Mouse (Mus musculus): ENCODE data around the gene Higd1c. TPM values are rescaled to one million over a fixed set of nuclear protein-coding genes. Genes with fewer than 3 reads are reported as not detected.

Gene Higd1c
- polyA plus RNA-seq, 1 experiment from 2014 or later = not detected

DNA sequence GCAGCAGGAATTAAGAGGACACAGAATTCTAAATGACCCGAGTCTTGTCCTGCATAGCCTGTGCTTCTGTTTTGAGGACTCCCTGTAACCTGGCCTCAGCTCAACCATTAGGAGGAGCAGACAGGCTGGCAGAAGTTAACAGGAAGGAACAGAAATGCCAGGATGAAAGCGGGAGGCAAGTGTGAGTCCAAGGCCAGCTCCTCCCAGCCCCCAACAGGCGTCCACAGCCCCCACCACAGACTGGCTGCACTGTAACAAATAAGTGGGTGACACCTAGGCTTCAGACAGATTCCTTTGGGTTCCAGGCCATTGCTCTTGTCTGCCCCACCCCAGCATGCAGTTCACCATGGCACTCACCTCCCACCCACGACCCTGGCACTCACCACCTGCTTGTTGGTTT is 38.5 kb downstream of the Higd1c start:
- Histone ChIP-seq H3K4me3 (no peak overlapping the region), H3K27ac (no peak overlapping the region), H3K36me3 (peaks cover 79% of the 10 kb centered on the region), H3K4me1 (0 out of 2 replicates have a peak, but pooled peaks cover 6% of the 10 kb centered on the region), H3K27me3 (ENCODE audit: insufficient read depth, poor library complexity, severe bottlenecking) (no peaks in the 10 kb centered on the region), H3K9me3 (no peaks in the 10 kb centered on the region)
- DNase-seq (ENCODE audit: low spot score) = no peak
- 85% methylated on average over 4 of the region's 4 CpGs for WGBS

DNA sequence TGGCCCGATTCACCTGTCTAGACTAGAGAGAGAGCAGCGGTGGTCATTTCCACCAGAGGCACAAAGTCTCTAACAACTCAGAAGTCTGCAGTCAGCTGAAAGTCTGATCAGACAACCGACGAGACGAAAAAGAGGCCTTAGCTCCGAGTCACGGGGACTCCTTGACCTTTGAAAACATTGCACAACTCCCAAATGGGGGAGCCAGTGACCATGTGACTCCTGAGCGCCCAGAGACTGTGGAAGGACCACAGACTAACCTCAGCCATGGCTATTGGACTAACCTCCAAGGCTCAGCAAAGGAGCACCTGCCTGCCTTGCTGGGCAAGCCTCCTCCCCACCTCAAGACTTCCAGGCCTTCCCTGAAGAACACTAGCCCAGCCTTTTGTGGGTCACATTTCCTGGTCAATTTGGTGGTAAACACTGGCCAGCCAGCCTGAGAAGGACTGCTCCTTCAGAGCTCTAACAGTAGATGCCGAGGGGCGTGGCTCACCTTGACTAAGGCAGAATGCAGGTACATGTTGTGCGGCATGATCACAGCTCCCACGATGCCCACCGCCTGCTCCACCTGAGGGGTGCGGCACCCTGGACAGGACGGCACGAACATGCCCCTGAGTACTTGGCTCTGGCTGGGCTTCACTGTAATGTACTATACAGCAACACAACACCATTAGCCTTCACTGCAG is 39.1 kb downstream of the Higd1c start:
- WGBS = 90% methylated on average over 16 of the region's 16 CpGs
- H3K4me1 ChIP-seq = 0 out of 2 replicates have a peak, but pooled peaks cover 6% of the 10 kb centered on the region
- H3K4me3 ChIP-seq = no peak overlapping the region
- H3K27me3 ChIP-seq (ENCODE audit: insufficient read depth, poor library complexity, severe bottlenecking) = no peaks in the 10 kb centered on the region
- no peak for DNase-seq (ENCODE audit: low spot score)
- H3K9me3 ChIP-seq = no peaks in the 10 kb centered on the region
- no peak overlapping the region for H3K27ac ChIP-seq
- H3K36me3 ChIP-seq = peaks cover 79% of the 10 kb centered on the region

DNA sequence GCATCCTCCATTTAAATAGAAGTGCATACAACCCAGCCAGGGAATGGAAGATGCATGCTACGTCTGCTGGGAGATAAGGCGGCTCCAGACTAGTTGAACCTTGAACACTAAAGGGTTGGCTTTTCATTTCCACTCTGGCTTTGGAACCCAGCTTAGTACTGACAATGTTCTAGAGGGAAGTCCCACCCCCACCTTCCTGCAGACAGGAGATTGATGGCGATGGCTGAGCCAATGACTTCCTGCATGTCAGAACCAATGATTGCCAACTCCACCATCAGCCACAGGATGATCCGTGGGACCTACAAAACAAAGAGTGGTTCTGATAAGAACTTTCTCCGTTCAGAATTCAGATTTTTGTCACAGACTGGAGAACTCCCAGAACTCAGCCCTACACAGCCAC is 41.7 kb downstream of the Higd1c start:
- H3K27me3 ChIP-seq (ENCODE audit: insufficient read depth, poor library complexity, severe bottlenecking) = no peaks in the 10 kb centered on the region
- no peaks in the 10 kb centered on the region for H3K9me3 ChIP-seq
- no peak for DNase-seq (ENCODE audit: low spot score)
- H3K27ac ChIP-seq = no peak overlapping the region
- H3K36me3 ChIP-seq = peaks cover 73% of the 10 kb centered on the region
- H3K4me3 ChIP-seq = no peak overlapping the region
- H3K4me1 ChIP-seq = 0 out of 2 replicates have a peak, but pooled peaks cover 7% of the 10 kb centered on the region
- WGBS = 63% methylated on average over 5 of the region's 5 CpGs

DNA sequence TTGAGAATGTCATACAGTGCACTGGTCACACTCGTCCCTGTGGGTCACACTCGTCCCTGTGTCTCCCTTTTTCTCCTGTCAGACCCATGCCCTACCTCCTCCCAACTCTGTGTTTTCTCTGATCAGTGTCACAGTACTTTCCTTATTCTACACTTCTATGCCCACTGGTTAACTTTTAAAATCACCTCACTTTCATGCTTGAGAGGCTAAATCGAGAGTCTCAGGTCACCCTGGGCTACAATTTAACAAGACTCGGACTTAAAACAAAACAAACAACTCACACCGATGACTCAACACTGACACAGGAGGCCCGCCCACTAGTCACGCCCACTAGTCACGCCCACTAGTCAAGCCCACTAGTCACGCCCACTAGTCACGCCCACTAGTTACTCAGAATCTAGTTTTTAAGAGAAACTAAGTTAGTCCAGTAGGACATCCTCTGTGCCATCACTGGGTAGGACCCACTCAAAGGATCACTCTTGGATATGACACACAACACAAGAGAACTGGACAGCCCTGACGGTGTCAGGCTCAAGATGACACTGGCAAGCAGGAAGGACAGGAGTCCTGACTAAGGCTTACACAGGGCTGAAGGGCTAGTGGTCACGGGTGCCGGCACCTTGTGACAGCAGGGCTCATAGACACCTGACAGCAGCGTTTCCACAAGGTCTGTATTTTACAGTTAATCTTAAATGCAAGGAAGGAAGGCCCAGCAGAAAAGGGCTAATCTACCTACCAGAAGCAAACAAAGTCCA is 46.8 kb downstream of the Higd1c start:
- Histone ChIP-seq H3K4me3 (no peak overlapping the region), H3K9me3 (no peaks in the 10 kb centered on the region), H3K27ac (no peak overlapping the region), H3K27me3 (ENCODE audit: insufficient read depth, poor library complexity, severe bottlenecking) (no peaks in the 10 kb centered on the region), H3K36me3 (peaks cover 33% of the 10 kb centered on the region), H3K4me1 (peaks cover 34% of the 10 kb centered on the region)
- 62% methylated on average over 14 of the region's 14 CpGs for WGBS
- peak; percentile 89 for DNase-seq (ENCODE audit: low spot score)

DNA sequence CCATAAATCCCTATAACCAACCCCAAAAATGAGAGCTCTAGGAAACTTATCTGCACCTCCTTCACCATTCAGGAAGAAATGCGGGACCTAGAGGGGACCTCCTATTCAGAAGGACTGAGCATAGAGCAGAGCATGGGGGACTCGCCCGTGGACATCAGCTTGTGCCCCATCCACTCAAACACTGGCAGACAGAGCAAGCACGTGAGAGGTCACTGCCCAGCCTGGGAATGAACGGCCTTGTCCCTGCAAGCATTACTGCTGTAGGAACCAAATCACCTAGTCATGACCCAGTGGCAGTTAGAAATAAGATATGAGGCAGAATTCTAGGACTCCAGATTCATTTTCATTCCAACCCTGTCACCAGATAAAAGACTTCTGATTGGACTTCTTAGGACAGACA is 47.4 kb downstream of the Higd1c start:
- H3K27me3 ChIP-seq (ENCODE audit: insufficient read depth, poor library complexity, severe bottlenecking) = no peaks in the 10 kb centered on the region
- peaks cover 33% of the 10 kb centered on the region for H3K36me3 ChIP-seq
- no peak overlapping the region for H3K27ac ChIP-seq
- DNase-seq (ENCODE audit: low spot score) = no peak
- H3K9me3 ChIP-seq = no peaks in the 10 kb centered on the region
- peaks cover 33% of the 10 kb centered on the region for H3K4me1 ChIP-seq
- no peak overlapping the region for H3K4me3 ChIP-seq
- WGBS = 83% methylated on average over 5 of the region's 5 CpGs

DNA sequence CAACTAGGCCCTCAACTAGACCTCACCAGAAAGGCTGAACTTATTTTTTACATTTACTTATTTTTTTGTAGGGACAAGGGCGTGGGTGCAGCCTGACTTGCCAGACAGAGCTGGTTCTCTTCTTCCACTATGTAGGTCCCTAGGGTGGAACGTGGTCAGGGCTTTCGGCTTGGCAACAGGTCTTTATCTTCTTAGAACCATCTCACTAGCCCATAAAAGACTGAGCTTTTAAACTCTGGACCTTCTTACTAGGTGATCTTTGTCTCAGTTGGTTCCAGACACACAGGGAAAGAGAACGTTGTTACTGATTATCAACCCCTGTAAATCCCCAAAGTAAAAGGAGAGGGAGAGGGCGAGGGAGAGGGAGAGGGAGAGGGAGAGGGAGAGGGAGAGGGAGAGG is 49.0 kb downstream of the Higd1c start:
- H3K4me3 ChIP-seq = no peak overlapping the region
- no peaks in the 10 kb centered on the region for H3K27me3 ChIP-seq (ENCODE audit: insufficient read depth, poor library complexity, severe bottlenecking)
- H3K9me3 ChIP-seq = no peaks in the 10 kb centered on the region
- peaks cover 40% of the 10 kb centered on the region for H3K4me1 ChIP-seq
- DNase-seq (ENCODE audit: low spot score) = no peak
- H3K36me3 ChIP-seq = peaks cover 21% of the 10 kb centered on the region
- H3K27ac ChIP-seq = no peak overlapping the region
- WGBS = 69% methylated on average over 4 of the region's 5 CpGs

DNA sequence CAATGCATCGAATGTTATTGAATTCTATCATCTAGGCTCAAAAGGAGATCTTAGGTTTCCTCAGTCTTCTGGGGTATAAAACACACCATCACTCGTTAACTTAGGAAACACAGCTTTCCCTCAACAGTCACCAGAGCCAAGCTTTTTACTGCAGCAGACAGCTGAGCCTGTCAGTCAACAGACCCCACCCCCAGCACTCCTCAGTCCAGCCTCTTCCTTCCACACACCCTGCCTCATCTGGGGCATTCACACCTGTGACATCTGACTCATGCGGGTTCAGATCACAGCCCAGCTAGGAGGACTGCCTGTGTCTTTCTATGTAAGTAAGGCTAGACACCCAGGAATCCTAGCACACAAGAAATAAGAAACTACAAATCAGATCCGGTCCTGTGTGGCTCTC is 49.7 kb downstream of the Higd1c start:
- Histone ChIP-seq H3K27ac (no peak overlapping the region), H3K36me3 (peaks cover 14% of the 10 kb centered on the region), H3K27me3 (ENCODE audit: insufficient read depth, poor library complexity, severe bottlenecking) (no peaks in the 10 kb centered on the region), H3K9me3 (no peaks in the 10 kb centered on the region), H3K4me1 (peaks cover 45% of the 10 kb centered on the region), H3K4me3 (no peak overlapping the region)
- no peak for DNase-seq (ENCODE audit: low spot score)
- 64% methylated on average over 4 of the region's 4 CpGs for WGBS

DNA sequence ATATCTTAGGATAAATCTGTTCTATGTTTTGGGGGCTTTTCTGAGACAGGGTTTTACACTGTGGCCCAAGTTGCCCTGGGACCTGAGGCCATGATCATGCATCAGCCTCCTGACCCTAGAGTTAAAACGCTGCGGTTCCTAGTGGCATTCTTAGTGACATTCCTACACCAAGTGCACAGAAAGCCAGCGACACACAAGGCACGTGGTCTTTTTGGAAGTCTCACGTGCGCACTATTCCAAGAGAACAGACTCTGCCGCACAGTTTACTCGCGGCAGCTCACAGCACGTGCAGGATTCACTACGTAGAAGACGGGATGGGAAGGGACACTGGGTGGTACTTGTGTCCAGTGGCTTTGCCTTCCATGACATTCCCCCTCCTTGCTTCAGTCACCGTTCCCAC is 50.6 kb downstream of the Higd1c start:
- no peak overlapping the region for H3K27ac ChIP-seq
- DNase-seq (ENCODE audit: low spot score) = no peak
- H3K4me3 ChIP-seq = no peak overlapping the region
- peaks cover 6% of the 10 kb centered on the region for H3K36me3 ChIP-seq
- peaks cover 54% of the 10 kb centered on the region for H3K4me1 ChIP-seq
- H3K27me3 ChIP-seq (ENCODE audit: insufficient read depth, poor library complexity, severe bottlenecking) = no peaks in the 10 kb centered on the region
- WGBS = 92% methylated on average over 13 of the region's 13 CpGs
- H3K9me3 ChIP-seq = no peaks in the 10 kb centered on the region

DNA sequence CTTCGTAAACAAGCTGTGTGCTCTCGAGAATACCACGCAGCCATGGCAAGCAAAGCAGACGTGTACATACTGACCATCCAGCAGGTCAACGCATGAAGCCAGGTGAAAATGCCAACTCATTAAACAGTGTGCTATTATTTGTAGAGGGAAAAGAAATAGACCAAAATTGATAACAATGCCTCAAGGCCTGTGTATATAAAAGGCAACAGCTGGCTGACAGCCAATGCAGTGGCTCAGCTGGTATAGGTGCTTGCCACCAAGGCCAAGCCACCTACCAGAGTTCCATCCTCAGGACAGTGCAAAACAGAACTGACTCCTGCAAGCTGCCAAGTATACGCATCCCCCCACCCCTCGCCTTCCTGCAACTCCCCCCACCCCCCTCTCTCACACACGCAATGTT is 51.3 kb downstream of the Higd1c start:
- H3K36me3 ChIP-seq = no peaks in the 10 kb centered on the region; the same call in 1 of the 2 replicates
- no peak overlapping the region for H3K4me3 ChIP-seq
- DNase-seq (ENCODE audit: low spot score) = no peak
- H3K9me3 ChIP-seq = no peaks in the 10 kb centered on the region
- no peak overlapping the region for H3K27ac ChIP-seq
- no peaks in the 10 kb centered on the region for H3K27me3 ChIP-seq (ENCODE audit: insufficient read depth, poor library complexity, severe bottlenecking)
- WGBS = 91% methylated on average over 8 of the region's 8 CpGs
- peaks cover 61% of the 10 kb centered on the region for H3K4me1 ChIP-seq

DNA sequence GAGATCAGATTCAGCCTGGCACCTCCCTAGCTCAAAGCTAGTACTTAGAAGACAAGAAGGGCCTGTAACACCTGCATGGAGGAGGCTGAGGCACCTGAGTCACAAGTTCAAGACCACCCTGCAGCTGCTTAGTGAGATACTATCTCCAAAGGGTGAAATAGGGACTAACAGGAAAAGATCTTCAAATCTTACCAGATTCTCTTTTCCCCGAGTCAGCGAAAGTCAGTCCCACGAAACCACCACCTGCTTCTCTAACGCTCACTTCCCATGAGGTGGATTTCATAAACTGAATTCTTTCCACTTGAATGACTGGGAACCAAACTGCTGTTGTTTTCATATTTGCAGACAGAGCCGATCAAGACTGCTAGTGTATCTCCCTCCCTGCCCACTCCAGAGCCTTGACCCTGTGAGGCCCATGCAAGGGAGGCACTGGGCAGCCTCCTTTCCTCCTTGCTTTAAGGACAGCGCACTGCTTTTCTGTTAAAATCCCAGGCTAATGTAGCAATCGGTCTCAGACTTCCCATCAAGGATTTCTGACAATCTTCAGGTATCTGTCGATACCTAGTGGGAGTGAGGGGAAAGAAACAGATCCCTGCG is 53.6 kb downstream of the Higd1c start:
- DNase-seq (ENCODE audit: low spot score) = no peak
- Histone ChIP-seq H3K27ac (peak overlapping the region; percentile 52; the same call in 1 of the 2 replicates), H3K4me3 (no peak overlapping the region), H3K9me3 (no peaks in the 10 kb centered on the region), H3K27me3 (ENCODE audit: insufficient read depth, poor library complexity, severe bottlenecking) (no peaks in the 10 kb centered on the region), H3K4me1 (peaks cover 68% of the 10 kb centered on the region), H3K36me3 (no peaks in the 10 kb centered on the region)
- 80% methylated on average over 9 of the region's 9 CpGs for WGBS

DNA sequence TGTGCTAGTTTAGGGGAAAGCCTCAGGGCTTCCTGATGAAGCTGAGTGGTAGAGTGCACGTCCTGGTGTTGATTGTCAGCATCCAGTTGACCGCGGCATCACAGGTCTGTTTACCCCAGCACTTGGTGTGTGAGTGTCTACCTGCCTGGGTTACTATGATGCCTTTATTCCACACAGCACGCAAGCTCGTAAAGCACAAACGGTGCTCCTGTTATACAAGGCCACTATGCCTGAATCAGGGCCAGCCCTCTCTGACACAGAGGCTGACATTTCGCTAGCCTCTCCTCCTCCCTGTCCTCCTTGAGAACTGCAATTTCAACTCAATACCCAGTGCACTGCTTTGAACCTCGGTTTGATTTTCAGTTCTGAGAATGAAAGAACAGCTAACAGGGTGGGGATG is 55.0 kb downstream of the Higd1c start:
- 72% methylated on average over 8 of the region's 8 CpGs for WGBS
- DNase-seq (ENCODE audit: low spot score) = no peak
- no peaks in the 10 kb centered on the region for H3K36me3 ChIP-seq
- peaks cover 8% of the 10 kb centered on the region for H3K27me3 ChIP-seq (ENCODE audit: insufficient read depth, poor library complexity, severe bottlenecking)
- no peaks in the 10 kb centered on the region for H3K9me3 ChIP-seq
- peak overlapping the region; percentile 80 for H3K27ac ChIP-seq
- peak overlapping the region; percentile 25; the same call in 1 of the 2 replicates for H3K4me3 ChIP-seq
- peaks cover 72% of the 10 kb centered on the region for H3K4me1 ChIP-seq

DNA sequence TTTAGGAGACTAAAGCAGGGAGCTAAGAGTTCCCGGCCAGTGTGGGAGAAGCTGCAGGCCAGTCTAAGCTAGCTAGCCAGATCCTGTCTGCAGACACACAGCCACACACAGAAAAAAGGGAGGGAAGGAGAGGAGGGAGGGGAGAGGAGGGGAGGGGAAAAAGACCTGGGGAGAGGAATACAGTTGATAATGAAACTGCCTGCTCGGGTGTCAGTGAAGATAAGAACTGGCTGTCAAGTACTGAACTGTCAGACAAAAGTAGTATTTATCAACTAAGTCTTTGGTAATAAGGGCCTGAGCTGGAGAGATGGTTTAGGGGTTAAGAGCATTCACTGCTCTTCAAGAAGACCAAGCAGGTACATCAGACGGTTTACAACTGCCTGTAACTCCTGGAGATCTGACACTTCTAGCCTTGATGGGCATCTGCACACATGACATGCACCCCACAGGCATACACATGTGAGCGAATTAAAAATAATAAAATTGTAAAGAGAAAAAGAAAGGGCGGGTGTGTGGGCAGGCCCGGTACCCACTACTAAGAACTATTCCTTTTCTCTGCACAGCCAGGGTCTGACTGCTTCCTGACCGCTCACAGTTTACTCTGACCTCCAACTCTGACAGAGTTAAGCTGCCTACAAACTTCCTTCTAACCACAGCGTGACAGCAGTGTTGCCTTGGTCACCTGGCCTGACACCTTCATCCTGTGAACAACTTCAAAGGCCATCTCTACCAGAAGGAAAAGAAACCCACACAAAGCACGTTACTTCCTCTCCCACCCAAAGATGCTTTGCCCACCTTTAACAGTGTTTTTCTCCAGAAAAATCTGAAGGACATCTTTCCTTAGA is 55.8 kb downstream of the Higd1c start:
- H3K36me3 ChIP-seq = no peaks in the 10 kb centered on the region
- DNase-seq (ENCODE audit: low spot score) = peak; percentile 86
- peak overlapping the region; percentile 80 for H3K27ac ChIP-seq
- H3K9me3 ChIP-seq = no peaks in the 10 kb centered on the region
- H3K4me1 ChIP-seq = peaks cover 71% of the 10 kb centered on the region
- WGBS = 43% methylated on average over 9 of the region's 9 CpGs
- peaks cover 16% of the 10 kb centered on the region for H3K27me3 ChIP-seq (ENCODE audit: insufficient read depth, poor library complexity, severe bottlenecking)
- H3K4me3 ChIP-seq = peak overlapping the region; percentile 25; the same call in 1 of the 2 replicates
